Mouse (Mus musculus): ENCODE results near the gene Trmt112. TPM values are rescaled to one million over a fixed set of nuclear protein-coding genes. Genes with fewer than 3 reads are reported as not detected.

Gene Trmt112
- polyA plus RNA-seq, 1 experiment from 2014 or later: 136 TPM

DNA sequence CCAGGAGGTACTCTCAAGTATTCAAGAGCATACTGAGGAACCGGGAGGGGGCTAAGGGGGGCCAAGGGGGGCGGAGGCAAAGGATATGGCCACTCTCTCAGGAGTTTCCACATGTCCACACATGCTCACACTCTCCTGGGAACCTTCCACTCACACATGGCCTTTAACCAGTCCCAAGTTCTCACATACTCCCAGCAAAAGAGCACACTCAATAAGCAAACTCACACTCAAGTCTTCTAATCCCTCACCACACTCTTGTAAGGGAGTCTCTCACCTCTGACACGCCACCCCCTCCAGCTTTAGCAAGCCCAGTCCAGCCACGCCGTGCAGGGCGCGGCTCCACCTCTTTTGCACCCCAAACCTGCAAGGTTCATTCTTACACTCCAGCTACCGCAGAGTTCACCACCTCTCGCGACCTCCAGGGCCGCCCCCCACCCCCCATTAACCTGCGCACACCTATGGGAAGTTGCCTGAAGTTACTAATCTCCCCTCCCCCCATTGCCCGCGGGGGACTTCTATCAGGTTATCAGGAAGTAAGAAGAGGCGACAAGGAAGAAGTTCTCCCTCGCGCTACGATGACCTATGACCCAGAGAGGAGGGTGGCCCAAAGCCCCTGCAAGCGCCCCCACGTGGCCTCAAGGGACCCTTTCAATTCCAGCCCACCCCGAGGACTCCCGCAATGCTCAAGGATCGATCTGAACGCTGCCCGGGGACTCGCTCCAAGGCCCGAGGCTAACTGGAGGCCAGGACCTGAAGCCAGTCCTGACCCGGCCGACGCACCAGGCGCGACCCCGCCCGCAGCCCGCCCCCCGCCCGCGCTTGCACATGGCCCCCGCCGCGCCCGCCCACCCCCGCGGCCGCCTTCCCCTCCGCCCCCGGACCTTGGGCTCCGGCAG is 11.5 kb downstream of the Trmt112 start:
- Histone ChIP-seq H3K9ac (replicated peaks) (peak overlapping the region; percentile 86), H3K27me3 (peaks cover 36% of the 10 kb centered on the region), H3K27ac (peak overlapping the region; percentile 91), H3K4me3 (replicated peaks) (peak overlapping the region; percentile 77), H3K4me2 (replicated peaks) (peak overlapping the region; percentile 79), H3K36me3 (peaks cover 4% of the 10 kb centered on the region), H3K4me1 (replicated peaks) (peaks cover 42% of the 10 kb centered on the region), H3K9me3 (no peaks in the 10 kb centered on the region)
- ATAC-seq: peak; percentile 31
- WGBS: under 1% methylated on average over 39 of the region's 48 CpGs

DNA sequence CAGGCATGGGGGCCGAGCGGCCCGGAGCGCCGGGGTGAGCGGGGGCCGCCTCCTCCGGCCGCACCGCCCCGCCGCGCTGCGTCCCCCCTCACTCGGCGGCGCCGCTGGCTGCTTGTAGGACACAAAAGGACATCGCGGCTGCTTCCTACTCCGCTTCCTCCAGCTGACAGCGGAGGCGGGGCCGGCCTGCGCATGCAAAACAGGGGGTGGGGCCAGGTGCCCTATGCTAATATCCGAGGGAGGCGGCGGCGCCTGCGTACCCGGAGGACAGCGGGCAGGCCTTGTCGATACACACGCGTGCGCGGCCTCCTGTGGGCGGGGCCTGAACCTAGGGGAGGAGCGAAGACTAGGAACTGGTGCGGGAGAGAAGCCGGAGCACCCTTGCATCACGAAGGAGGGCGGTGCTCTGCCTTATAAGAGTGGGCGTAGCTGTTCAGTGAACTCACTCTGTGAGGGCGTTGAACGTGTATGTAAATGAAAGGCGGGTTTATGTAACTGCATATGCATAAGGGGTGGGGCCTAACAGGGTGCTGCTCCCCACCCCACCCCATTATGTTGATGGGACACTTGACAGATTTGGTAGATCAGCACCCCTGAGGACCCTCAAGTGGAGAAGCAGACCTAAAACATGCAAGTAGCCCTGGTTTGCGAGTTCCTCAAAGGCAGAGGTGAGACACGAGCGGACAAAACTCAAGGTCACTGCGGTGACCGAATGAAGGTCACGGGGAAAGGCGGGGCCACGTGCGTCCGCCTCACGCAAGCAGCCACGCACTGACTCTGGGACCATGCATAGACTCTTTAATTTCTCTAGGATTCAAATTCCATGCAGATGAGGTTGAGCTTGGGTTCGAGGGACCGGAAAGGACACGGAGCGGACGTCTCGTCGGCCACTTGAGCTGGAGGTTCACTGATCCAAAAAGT is 12.4 kb downstream of the Trmt112 start, which contains the start of gene Esrra:
Gene Esrra, minus strand, starts transcription at position 167 of the 921 bp plus-strand sequence.
- peak; percentile 94 for ATAC-seq
- peak within 1 kb of the TSS; percentile 86 for H3K9ac ChIP-seq (replicated peaks)
- peak within 1 kb of the TSS; percentile 91 for H3K27ac ChIP-seq
- H3K36me3 ChIP-seq: no peaks in the 10 kb centered on the region; the same call in 1 of the 2 replicates
- under 1% methylated on average over 57 of the region's 66 CpGs for WGBS
- H3K4me2 ChIP-seq (replicated peaks): peak within 1 kb of the TSS; percentile 79
- H3K4me3 ChIP-seq (replicated peaks): peak within 1 kb of the TSS; percentile 77
- H3K9me3 ChIP-seq: no peaks in the 10 kb centered on the region
- peaks cover 45% of the 10 kb centered on the region for H3K27me3 ChIP-seq
- H3K4me1 ChIP-seq (replicated peaks): peaks cover 47% of the 10 kb centered on the region

DNA sequence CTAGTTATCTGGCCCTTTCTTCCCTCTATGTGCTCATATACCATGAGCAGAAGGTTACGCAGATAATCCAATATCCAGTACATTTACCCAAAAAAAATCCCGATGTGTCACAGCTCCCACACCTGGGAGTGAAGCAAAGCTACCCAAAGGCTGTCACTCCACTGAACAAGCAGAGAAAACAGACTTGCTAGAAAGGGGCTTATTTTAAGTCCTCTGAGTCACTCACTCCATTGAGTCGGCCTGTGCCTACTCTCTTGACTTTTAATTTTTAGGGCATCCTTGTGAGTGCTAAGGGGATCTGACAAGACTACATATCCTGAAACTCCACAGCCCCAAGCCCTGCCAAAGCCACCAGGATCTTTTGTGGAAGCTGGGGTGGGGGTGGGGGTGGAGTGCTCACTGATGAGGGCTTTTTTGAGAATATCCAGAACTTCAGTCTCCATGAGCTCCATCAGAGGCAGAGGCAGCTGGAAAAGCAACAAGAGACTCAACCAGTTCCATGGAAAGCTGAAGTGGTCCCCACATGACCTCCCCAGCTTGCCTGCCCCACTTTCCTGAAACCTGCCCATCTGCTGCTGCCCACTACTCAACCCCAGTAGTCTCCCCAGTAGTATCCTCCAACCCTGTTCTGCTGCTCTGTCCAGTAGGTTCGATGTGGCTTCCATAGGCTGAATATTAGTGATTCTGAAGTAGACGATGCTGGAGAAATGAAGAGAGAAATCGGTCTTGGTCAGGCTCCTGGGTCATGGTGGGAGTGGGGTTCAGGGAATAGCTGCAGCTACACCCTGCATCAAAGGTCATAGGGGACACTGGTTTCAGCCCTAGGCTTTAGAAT is 13.6 kb downstream of the Trmt112 start:
- Histone ChIP-seq H3K4me3 (replicated peaks) (peak overlapping the region; percentile 77; the same call in 1 of the 2 replicates), H3K27me3 (peaks cover 57% of the 10 kb centered on the region), H3K9ac (replicated peaks) (no peak overlapping the region), H3K4me1 (replicated peaks) (peaks cover 50% of the 10 kb centered on the region), H3K27ac (no peak overlapping the region), H3K9me3 (no peaks in the 10 kb centered on the region), H3K36me3 (no peaks in the 10 kb centered on the region; the same call in 1 of the 2 replicates), H3K4me2 (replicated peaks) (no peak overlapping the region)
- WGBS: 62% methylated on average over 6 of the region's 6 CpGs
- no peak for ATAC-seq

DNA sequence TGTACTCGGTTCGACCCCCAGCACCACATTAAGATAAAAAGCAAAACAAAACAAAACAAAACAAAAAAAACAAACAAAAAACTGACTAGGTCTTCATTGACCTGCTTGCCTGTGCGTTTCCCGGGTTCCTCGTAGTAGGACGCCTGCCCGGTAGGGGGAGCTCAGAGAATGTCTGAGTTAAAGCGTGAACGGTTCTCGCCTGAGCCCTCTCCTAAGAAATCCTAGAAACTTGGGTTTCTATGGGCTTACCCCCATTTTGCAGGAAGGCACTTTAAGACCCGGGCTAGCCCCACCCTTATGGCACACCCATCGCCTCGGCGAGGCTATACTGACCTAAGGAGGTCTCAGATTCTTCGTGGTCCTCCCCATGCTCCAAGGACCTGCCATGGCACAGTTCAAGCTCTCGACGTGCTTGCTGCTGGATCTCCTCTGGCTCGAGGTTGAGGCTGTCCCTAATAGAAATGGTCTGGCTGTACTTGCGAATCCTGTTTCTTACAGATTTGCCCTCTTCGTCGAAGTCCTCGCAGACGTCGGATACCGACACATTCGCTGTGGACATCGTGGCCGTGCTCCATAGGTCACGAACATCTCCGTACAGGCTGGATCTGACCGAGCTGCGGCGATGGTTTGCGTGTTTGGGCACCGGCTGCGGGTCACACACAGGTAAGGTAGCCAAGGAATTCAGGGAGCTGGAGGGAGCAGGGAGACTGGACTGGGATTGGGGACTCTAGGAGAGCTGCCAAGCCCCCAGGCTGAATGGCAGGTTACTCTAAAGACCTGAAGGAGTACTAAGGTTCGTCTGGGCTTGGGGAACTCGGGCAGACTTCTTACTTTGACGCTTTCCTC is 15.2 kb downstream of the Trmt112 start:
- H3K27ac ChIP-seq: no peak overlapping the region
- H3K27me3 ChIP-seq: peaks cover 71% of the 10 kb centered on the region
- WGBS: 4% methylated on average over 39 of the region's 39 CpGs
- H3K9ac ChIP-seq (replicated peaks): no peak overlapping the region
- no peaks in the 10 kb centered on the region for H3K9me3 ChIP-seq
- H3K4me1 ChIP-seq (replicated peaks): peaks cover 43% of the 10 kb centered on the region
- H3K4me3 ChIP-seq (replicated peaks): no peak overlapping the region
- no peak for ATAC-seq
- H3K36me3 ChIP-seq: no peaks in the 10 kb centered on the region
- peak overlapping the region; percentile 9; the same call in 1 of the 2 replicates for H3K4me2 ChIP-seq (replicated peaks)

DNA sequence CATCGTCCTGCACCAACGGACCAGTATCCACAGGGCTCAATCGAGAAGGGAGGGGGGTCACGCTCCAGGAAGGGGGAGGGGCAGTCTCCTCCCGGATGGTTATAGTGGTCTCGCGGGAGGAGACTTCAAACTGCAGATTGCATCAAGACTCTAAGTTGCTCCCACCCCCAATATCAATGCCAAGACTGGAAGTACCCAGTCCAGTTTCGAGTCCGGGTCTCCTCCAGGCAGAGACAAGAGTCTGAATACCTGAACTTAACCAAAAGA is 15.7 kb downstream of the Trmt112 start, which contains the start of gene Catsperz:
Gene Catsperz, minus strand, starts transcription at position 74 of the 267 bp plus-strand sequence.
- Histone ChIP-seq H3K4me3 (replicated peaks) (peak within 1 kb of the TSS; percentile 8; the same call in 1 of the 2 replicates), H3K27me3 (peaks cover 75% of the 10 kb centered on the region), H3K36me3 (no peaks in the 10 kb centered on the region), H3K4me1 (replicated peaks) (peaks cover 37% of the 10 kb centered on the region), H3K9me3 (no peaks in the 10 kb centered on the region), H3K9ac (replicated peaks) (no peak within 1 kb of the TSS), H3K4me2 (replicated peaks) (peak within 1 kb of the TSS; percentile 9; the same call in 1 of the 2 replicates), H3K27ac (no peak within 1 kb of the TSS)
- WGBS: 2% methylated on average over 9 of the region's 9 CpGs
- ATAC-seq: no peak

DNA sequence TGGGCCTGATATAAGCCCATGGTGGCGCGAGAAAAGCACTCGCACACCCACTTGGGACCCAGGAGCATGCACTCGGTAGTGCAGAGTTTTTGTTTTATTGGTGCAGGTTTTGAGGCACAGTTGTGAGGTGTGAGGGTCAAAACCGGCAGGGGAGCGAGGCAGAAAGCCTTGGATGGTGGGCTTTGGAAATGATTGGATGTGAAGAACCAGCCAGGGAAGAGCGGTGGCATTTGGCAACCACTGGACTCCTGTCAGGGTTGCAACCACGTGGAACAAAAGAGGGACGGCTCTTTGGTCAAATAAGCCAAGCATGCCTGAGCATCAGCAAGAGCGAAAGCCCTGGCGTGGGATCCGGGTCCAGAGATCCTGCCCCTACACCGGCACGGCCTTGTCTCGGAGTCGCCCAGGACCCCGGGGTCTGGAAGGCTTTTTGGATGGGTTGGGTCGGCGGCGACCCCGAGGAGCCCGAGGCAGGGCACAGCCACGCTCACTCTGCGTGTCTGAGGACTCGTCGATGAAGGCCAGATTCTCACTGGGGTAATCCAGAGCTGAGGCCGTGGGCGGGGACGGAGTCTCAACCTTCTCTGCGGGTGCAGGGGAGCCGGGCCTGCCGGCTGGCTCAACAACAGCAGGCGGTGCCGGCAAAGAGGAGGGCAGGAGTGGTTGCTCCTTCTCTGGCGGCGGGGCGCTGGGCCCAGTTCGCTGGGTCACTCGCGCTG is 16.3 kb downstream of the Trmt112 start:
- no peak overlapping the region for H3K9ac ChIP-seq (replicated peaks)
- ATAC-seq: no peak
- H3K9me3 ChIP-seq: no peaks in the 10 kb centered on the region
- H3K4me2 ChIP-seq (replicated peaks): no peak overlapping the region
- WGBS: 5% methylated on average over 39 of the region's 40 CpGs
- H3K27ac ChIP-seq: no peak overlapping the region
- H3K4me3 ChIP-seq (replicated peaks): peak overlapping the region; percentile 8; the same call in 1 of the 2 replicates
- peaks cover 80% of the 10 kb centered on the region for H3K27me3 ChIP-seq
- no peaks in the 10 kb centered on the region for H3K36me3 ChIP-seq
- peaks cover 32% of the 10 kb centered on the region for H3K4me1 ChIP-seq (replicated peaks)

DNA sequence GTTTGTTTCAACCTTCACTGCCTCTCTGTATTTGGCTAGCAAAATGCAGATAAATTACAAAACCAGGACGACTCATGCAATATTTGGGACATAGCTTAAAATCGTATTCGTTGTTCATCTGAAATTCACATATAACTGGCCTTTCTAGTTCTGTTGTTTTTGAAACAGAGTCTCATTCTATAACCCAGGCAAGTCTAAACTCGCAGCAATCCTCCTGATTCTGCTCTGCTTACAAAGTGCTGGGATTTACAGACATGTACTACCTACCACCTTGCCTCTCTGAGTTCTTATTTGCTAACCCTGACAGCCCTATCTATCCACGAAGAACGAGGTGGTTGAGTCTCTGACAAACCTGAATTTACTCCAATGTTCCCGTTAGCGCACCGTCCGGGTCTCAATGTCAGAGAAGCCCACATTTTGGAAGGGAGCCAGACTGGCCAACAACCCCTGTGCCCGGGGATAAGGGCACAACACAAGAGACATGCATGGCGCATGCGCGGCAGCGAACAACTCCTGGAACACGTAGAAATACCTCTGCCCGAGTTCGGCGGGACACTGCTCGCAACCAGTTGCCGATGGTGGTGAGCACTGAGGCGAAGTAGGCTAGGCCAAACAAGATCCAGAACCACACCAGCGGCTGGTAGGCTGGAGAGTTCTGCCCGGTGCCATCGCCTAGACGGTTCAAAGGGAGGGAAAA is 17.2 kb downstream of the Trmt112 start:
- H3K9ac ChIP-seq (replicated peaks): peak overlapping the region; percentile 25; the same call in 1 of the 2 replicates
- H3K27me3 ChIP-seq: peaks cover 90% of the 10 kb centered on the region
- peak overlapping the region; percentile 35 for H3K4me2 ChIP-seq (replicated peaks)
- H3K9me3 ChIP-seq: no peaks in the 10 kb centered on the region
- peak overlapping the region; percentile 22 for H3K4me3 ChIP-seq (replicated peaks)
- peaks cover 28% of the 10 kb centered on the region for H3K4me1 ChIP-seq (replicated peaks)
- H3K36me3 ChIP-seq: no peaks in the 10 kb centered on the region
- ATAC-seq: no peak
- WGBS: 11% methylated on average over 26 of the region's 26 CpGs
- no peak overlapping the region for H3K27ac ChIP-seq

DNA sequence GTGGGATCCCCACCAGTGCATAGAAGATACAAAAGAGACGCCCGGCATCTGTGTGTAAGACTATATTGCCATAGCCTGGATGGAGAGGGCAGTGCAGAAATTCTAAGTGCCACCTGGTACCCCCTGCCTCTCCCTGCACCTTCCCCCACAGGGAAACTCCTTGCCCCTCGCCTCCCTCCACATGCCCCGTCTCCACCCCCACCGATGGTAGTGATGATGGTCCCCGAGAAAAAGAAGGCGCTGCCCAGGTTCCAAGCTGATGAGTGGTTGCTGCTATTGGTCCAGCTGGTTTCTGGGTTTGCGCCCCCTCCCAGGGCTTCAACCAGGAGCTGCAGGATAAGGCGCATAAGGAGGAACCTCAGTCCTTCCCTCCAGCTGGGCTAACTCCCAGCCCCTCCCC is 18.6 kb downstream of the Trmt112 start:
- Histone ChIP-seq H3K4me3 (replicated peaks) (no peak overlapping the region), H3K9me3 (no peaks in the 10 kb centered on the region), H3K4me2 (replicated peaks) (no peak overlapping the region), H3K4me1 (replicated peaks) (peaks cover 21% of the 10 kb centered on the region), H3K27me3 (peaks cover 96% of the 10 kb centered on the region), H3K9ac (replicated peaks) (no peak overlapping the region), H3K36me3 (no peaks in the 10 kb centered on the region), H3K27ac (no peak overlapping the region)
- no peak for ATAC-seq
- WGBS: 9% methylated on average over 9 of the region's 9 CpGs

DNA sequence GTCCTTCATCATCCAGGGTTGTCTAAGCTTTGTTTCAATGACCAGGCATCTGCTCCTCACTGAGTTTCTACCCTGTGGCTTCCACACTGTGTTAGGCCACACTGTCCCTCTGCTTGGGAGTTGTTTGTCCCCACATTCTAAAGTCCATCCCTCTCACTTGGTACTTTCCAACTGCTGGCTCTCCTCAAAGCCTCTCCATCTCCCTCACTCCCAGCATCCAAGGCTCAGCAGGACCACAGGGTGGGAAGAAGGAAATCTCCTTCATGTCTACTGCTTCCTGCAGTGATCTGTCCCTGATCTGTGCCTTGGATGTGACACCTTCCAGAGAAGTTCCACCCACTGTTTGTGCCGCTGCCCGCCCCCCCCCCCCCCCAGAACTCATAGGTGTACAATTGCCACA is 21.5 kb downstream of the Trmt112 start:
- H3K4me1 ChIP-seq (replicated peaks): peaks cover 21% of the 10 kb centered on the region
- H3K9me3 ChIP-seq: no peaks in the 10 kb centered on the region
- H3K36me3 ChIP-seq: no peaks in the 10 kb centered on the region
- H3K4me3 ChIP-seq (replicated peaks): no peak overlapping the region
- no peak for ATAC-seq
- H3K27ac ChIP-seq: no peak overlapping the region
- H3K4me2 ChIP-seq (replicated peaks): no peak overlapping the region
- 0% methylated on average over 2 of the region's 2 CpGs for WGBS
- peaks cover 97% of the 10 kb centered on the region for H3K27me3 ChIP-seq
- H3K9ac ChIP-seq (replicated peaks): no peak overlapping the region

DNA sequence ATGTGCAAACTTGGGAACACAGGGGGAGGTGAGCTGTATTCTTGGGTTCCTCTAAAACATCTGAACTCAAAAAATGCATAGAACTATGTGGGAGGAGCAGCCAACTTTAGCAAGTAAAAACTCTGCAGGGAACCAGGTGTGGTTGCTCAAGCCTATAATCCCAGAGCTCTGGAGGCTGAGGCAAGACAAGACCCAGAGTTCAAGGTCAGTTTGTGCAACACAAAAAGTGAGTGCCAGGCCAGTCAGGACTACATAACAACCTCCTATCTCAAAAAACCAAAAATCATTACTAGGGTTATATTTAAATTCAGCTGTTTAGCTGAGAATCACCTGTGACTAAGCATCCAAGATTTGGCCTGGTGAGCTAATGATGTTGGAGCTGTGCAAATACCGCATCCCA is 22.5 kb downstream of the Trmt112 start:
- ATAC-seq: no peak
- WGBS: 33% methylated on average over 1 of the region's 1 CpGs
- Histone ChIP-seq H3K9me3 (no peaks in the 10 kb centered on the region), H3K4me1 (replicated peaks) (peaks cover 16% of the 10 kb centered on the region), H3K4me3 (replicated peaks) (no peak overlapping the region), H3K27ac (no peak overlapping the region), H3K4me2 (replicated peaks) (no peak overlapping the region), H3K9ac (replicated peaks) (no peak overlapping the region), H3K36me3 (no peaks in the 10 kb centered on the region), H3K27me3 (peaks cover 92% of the 10 kb centered on the region)

All from midbrain, embryonic 13.5 days (tissue).